Mouse (Mus musculus) liver, postnatal 0 days (tissue): ENCODE results near the gene Gm14226. TPM values are rescaled to one million over a fixed set of nuclear protein-coding genes. Genes with fewer than 3 reads are reported as not detected.
"Not testable (repeated sequence)": the region's sequence is repeated elsewhere in the genome, so short reads cannot be mapped to it uniquely, and the experiment has no call there.

Source experiments
- ATAC-seq: fragments of 200-750 bp; cut with Nextera tagmentation; 2 replicates; pipeline ENCODE4 v1.8.0; 2017; ENCODE audit warnings: mild to moderate bottlenecking, moderate library complexity
- DNase-seq: peaks from one replicate; pipeline ENCODE4 v3.0.0-alpha.2; 2016
- H3K27ac ChIP-seq: fragments of 300-500 bp; sonication (generic); 2 replicates; pipeline ENCODE4 v1.5.1; 2014; ENCODE audit warnings: antibody characterized with exemption, moderate library complexity, mild to moderate bottlenecking, low read depth
- H3K27me3 ChIP-seq: fragments of 300-500 bp; sonication (generic); 2 replicates; pipeline ENCODE4 v1.6.1; 2014; ENCODE audit warnings: low read length, control low read depth, mixed read lengths; ENCODE audit not compliant: insufficient read depth
- H3K36me3 ChIP-seq: fragments of 300-500 bp; sonication (generic); replicated peaks from 2 replicates; pipeline ENCODE4 v1.6.1; 2014; ENCODE audit warnings: mild to moderate bottlenecking, control low read depth, low read length, moderate library complexity, mixed read lengths; ENCODE audit not compliant: insufficient read depth
- H3K4me1 ChIP-seq: fragments of 300-500 bp; sonication (generic); 2 replicates; pipeline ENCODE4 v1.6.1; 2014; ENCODE audit warnings: antibody characterized with exemption, mild to moderate bottlenecking, control low read depth; ENCODE audit not compliant: insufficient read depth
- H3K4me2 ChIP-seq: fragments of 300-500 bp; sonication (generic); 2 replicates; pipeline ENCODE4 v1.6.1; 2014; ENCODE audit warnings: low read depth, mild to moderate bottlenecking, low read length, moderate library complexity, mixed read lengths
- H3K4me3 ChIP-seq: fragments of 300-500 bp; sonication (generic); 2 replicates; pipeline ENCODE4 v1.5.1; 2014; ENCODE audit warnings: low read depth, low read length
- H3K9ac ChIP-seq: fragments of 300-500 bp; sonication (generic); replicated peaks from 2 replicates; pipeline ENCODE4 v1.6.1; 2014; ENCODE audit warnings: mild to moderate bottlenecking, moderate library complexity
- H3K9me3 ChIP-seq: fragments of 300-500 bp; sonication (generic); 2 replicates; pipeline ENCODE4 v1.6.1; 2016; ENCODE audit warnings: mild to moderate bottlenecking, control low read depth, low read length, mixed read lengths
- CTCF ChIP-seq: sonication (generic); IDR thresholded peaks from 2 replicates; pipeline ENCODE4 v1.5.1; 2016; ENCODE audit warnings: antibody characterized with exemption, low read depth
- EP300 ChIP-seq: IDR thresholded peaks from 2 replicates; pipeline ENCODE4 v1.6.1; 2016; ENCODE audit warnings: antibody characterized with exemption, low read depth, mild to moderate bottlenecking
- WGBS: fragments of 180-500 bp; shearing (Covaris S2); extraction: QIAGEN DNeasy Blood & Tissue Kit; methylation state at CpG from one replicate; pipeline ENCODE4 v1.1.7; 2014; ENCODE audit not compliant: insufficient replicate concordance; 5-methylcytosine and 5-hydroxymethylcytosine counted together
- polyA plus RNA-seq: library from polyadenylated mRNA; unstranded; fragments of >200 nt; fragmentation: Nextera tagmentation; extraction: Ambion mirVana; gene quantifications from 2 replicates; pipeline ENCODE4 v1.2.1, GENCODE M21; 2015

Gm14226 gene
- polyA plus RNA-seq, 1 experiment from 2014 or later = 1.0 TPM

GRCm38 (mm10) chr2:155052681-155053080, 34.6 kb downstream of the Gm14226 start:
- H3K4me3 ChIP-seq = no peak overlapping the region
- peak; percentile 68 for ATAC-seq
- DNase-seq = peak; percentile 53
- peaks cover 25% of the 10 kb centered on the region for H3K4me1 ChIP-seq
- H3K36me3 ChIP-seq = no peaks in the 10 kb centered on the region
- TF ChIP-seq EP300 (peak; percentile 99), CTCF (no peak)
- peak overlapping the region; percentile 95 for H3K27ac ChIP-seq
- no peaks in the 10 kb centered on the region for H3K9me3 ChIP-seq
- H3K4me2 ChIP-seq = peak overlapping the region; percentile 94; the same call in 1 of the 2 replicates
- no peaks in the 10 kb centered on the region for H3K27me3 ChIP-seq
- WGBS = 45% methylated on average over 2 of the region's 2 CpGs
- peak overlapping the region; percentile 39; the same call in 1 of the 2 replicates for H3K9ac ChIP-seq

DNA sequence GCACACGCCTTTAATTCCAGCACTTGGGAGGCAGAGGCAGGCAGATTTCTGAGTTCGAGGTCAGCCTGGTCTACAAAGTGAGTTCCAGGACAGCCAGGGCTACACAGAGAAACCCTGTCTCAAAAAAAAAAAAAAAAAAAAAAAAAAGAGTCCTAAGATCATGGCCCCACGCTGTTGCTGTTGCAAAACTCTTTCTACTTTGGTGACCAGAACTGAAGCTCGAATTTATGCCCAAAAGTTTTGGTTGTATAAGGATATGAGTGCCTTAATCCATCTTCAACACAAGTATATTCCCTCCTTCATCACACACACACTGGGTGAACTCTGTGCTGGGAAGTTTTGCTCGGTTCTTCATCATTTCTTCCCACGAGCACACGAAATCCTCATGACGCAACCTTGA, 35.4 kb downstream of the Gm14226 start:
- not testable (repeated sequence) for DNase-seq, H3K4me2 ChIP-seq, H3K36me3 ChIP-seq, ATAC-seq, H3K27me3 ChIP-seq, H3K9ac ChIP-seq, H3K9me3 ChIP-seq, H3K4me3 ChIP-seq
- 79% methylated on average over 8 of the region's 8 CpGs for WGBS
- H3K4me1 ChIP-seq = peaks cover 25% of the 10 kb centered on the region
- peak overlapping the region; percentile 95 for H3K27ac ChIP-seq

GRCm38 (mm10) chr2:155054672-155055071, 36.6 kb downstream of the Gm14226 start:
- ATAC-seq = no peak
- H3K27me3 ChIP-seq = no peaks in the 10 kb centered on the region
- DNase-seq = no peak
- no peak overlapping the region for H3K9ac ChIP-seq
- TF ChIP-seq CTCF = no peak
- TF ChIP-seq EP300 = no peak
- 87% methylated on average over 3 of the region's 3 CpGs for WGBS
- no peaks in the 10 kb centered on the region for H3K9me3 ChIP-seq
- no peak overlapping the region for H3K4me2 ChIP-seq
- peak overlapping the region; percentile 88 for H3K27ac ChIP-seq
- H3K4me3 ChIP-seq = no peak overlapping the region
- peaks cover 25% of the 10 kb centered on the region for H3K4me1 ChIP-seq
- H3K36me3 ChIP-seq = no peaks in the 10 kb centered on the region; the same call in none of the 2 replicates

DNA sequence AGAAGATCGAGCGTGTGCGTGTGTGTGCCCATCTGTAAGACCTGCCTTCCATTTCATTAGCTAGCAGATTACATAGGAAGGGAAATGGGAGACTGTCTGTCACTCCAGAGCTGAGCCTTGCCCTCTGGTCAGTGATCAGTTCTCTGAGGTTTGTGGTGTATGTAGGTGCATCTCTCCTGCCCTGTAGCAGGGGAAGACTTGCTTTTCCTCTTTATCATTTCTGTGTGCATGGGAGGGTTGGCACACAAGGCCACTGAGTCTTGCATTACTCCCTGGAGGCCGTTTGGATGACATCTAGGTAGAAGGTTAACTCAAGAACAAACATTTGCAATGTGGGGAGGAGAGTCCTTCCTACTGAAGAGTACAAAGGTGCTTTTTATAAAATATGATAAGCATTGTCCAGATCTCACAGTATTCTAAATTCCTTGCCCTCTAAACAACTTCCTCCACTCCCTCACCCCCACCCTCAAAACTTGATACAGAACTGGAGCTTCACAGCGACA, 38.1 kb downstream of the Gm14226 start:
- Histone ChIP-seq H3K27me3 (no peaks in the 10 kb centered on the region), H3K4me3 (no peak overlapping the region), H3K9ac (peak overlapping the region; percentile 36; the same call in 1 of the 2 replicates), H3K9me3 (no peaks in the 10 kb centered on the region), H3K4me2 (no peak overlapping the region), H3K36me3 (peaks cover 8% of the 10 kb centered on the region), H3K27ac (peak overlapping the region; percentile 88), H3K4me1 (peaks cover 16% of the 10 kb centered on the region)
- TF ChIP-seq EP300 = peak; percentile 38; the same call in 1 of the 2 replicates
- TF ChIP-seq CTCF = no peak
- ATAC-seq (peak; percentile 44), DNase-seq (peak; percentile 39)
- WGBS = 54% methylated on average over 5 of the region's 5 CpGs

DNA sequence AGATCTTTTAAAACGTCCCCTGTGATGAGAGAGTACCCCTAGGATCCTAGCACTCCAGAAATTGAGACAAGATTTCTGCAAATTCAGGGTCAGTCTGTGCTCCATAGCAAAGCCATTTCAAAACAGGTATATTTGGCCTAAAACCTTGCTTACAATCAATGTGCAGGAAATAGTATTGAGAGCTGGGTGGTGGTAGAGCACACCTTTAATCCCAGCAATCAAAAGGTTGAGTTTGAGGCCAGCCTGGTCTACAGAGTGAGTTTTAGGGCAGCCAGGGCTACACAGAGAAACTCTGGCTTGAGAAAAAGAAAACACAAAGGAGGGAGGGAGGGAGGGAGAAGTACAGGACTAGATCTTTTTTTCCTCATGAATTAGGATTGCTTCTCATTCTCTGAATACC, 39.3 kb downstream of the Gm14226 start:
- DNase-seq (no peak), ATAC-seq (no peak)
- WGBS = 62% methylated on average over 1 of the region's 1 CpGs
- Histone ChIP-seq H3K9me3 (no peaks in the 10 kb centered on the region), H3K27me3 (no peaks in the 10 kb centered on the region), H3K9ac (no peak overlapping the region), H3K27ac (peak overlapping the region; percentile 88), H3K4me3 (no peak overlapping the region), H3K4me1 (peaks cover 8% of the 10 kb centered on the region; the same call in 1 of the 2 replicates), H3K4me2 (no peak overlapping the region), H3K36me3 (peaks cover 17% of the 10 kb centered on the region)
- TF ChIP-seq EP300 = no peak
- no peak for TF ChIP-seq CTCF

- WGBS = 68% methylated on average over 9 of the region's 9 CpGs
- Histone ChIP-seq H3K36me3 (peaks cover 25% of the 10 kb centered on the region), H3K9me3 (no peaks in the 10 kb centered on the region), H3K9ac (peak overlapping the region; percentile 96), H3K4me3 (peak overlapping the region; percentile 93), H3K4me1 (peaks cover 26% of the 10 kb centered on the region), H3K27me3 (no peaks in the 10 kb centered on the region), H3K27ac (peak overlapping the region; percentile 99), H3K4me2 (peak overlapping the region; percentile 97)
- TF ChIP-seq EP300 (no peak), CTCF (no peak)
- ATAC-seq (no peak), DNase-seq (no peak)
Measured at GRCm38 (mm10) chr2:155071027-155071426, 53.0 kb downstream of the Gm14226 start.
